Mouse (Mus musculus): Measurements from ENCODE around the gene Zfp229.
A peak's percentile ranks its signal among the peaks of the same experiment; 100 is the strongest.
"Not testable (repeated sequence)": the region's sequence is repeated elsewhere in the genome, so short reads cannot be mapped to it uniquely, and the experiment has no call there.

Gene Zfp229

DNA sequence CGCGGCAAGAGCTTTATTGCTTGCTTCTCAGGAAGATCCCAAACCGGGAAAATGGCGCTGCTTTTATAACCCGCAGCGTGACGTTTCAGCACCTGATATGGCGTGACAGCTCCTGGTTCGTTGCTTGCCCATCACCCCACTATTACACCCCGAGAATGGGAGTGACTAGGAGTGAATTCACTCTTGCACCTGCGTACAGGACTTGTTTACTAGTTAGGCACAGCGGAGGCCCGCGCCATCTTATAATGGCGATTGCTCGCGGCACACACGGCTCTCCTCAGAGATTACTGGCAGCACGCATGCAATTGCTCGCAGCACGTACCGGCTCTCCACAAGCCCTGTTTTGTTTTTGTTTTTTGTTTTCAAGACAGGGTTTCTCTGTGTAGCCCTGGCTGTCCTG, at the start of gene Zfp229:
TSS of gene Zfp229 (plus strand) at position 301 of the 400 bp plus-strand sequence.
- not testable (repeated sequence) for DNase-seq (ENCODE audit: low spot score)

DNA sequence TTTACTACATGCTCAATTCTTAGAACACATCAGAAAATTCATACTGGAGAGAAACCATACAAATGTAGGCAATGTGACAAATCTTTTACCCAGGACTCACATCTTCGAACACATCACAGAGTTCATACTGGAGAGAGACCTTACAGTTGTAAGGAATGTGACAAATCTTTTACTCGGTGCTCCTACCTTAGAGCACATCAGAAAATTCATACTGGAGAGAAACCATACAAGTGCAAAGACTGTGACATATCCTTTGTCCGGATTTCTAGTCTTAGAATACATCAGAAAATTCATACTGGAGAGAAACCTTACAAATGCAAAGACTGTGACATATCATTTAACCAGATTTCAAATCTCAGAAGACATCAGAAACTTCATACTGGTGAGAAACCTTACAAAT, 39.0 kb upstream of the Zfp229 start, which contains the start of gene Gm10226:
TSS of gene Gm10226 (plus strand) at position 301 of the 400 bp plus-strand sequence.
- no peak for DNase-seq (ENCODE audit: low spot score)

- no peak for DNase-seq (ENCODE audit: low spot score)
Measured at GRCm38 (mm10) chr17:21693342-21693741, 37.3 kb upstream of the Zfp229 start.

DNA sequence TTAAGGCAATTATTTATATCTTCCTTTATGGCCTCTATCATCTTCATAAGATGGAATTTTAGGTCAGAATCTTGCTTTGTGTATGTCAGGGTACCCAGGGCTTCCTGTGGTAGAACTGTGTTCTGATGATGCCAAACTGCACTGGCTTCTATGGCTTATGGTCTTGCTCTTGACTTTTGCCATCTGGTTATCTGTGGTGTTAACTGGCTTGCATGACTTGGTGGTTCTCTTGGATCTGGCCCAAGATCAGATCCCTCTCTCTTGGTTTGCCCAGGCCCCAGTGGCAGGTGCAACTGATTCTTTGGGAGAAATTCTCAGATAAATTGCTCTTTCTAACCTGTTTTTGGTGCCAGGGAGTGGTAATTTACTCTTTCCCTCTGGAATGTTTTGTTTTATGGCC, 34.5 kb upstream of the Zfp229 start:
- no peak for DNase-seq (ENCODE audit: low spot score)

DNA sequence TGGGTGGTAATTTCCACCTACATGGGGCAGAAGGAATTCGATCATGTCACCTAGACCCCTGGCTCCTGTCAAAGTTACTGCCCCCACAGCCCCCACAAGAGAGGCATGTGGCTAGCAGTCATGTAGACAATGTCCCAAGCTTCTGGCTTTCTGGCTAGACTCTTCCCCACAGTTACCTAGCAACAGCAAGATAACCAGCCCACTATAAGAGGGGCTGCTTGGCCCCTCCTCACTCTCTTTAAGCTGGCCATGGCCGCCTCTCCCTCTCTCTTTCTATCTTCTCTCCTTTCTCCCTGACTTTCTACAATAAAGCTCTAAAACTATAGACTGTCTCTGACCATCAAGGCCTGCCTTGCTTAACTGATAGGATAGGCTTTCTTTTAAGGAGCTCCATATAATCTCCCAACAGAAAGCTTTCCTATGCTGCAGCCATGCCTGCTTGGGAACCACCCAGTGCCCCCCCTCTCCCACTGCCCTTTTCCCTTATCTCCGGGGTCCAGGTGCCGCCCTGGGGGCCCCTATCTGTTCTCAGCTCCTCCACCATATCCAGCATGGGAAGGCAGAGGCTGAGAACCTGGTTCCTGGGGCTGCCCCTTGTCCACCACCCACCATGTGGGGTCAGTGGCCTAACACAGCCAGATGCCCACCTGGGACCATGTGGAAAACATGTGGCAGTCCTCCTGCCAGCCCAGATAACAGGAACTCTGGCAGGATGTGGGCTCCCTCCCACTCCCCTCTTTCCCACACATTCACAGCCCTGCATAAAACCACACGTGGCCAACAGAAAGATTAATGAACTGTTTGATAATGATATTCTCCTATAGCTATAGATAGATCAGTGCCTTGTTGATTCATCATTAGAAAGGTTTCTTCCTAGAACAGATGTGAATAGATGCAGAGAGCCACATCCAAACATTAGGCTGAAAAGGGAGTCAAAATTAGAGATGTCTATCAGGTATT, 28.0 kb upstream of the Zfp229 start:
- no peak for DNase-seq (ENCODE audit: low spot score)

GRCm38 (mm10) chr17:21703414-21703813, 27.2 kb upstream of the Zfp229 start:
- DNase-seq (ENCODE audit: low spot score) = no peak

DNA sequence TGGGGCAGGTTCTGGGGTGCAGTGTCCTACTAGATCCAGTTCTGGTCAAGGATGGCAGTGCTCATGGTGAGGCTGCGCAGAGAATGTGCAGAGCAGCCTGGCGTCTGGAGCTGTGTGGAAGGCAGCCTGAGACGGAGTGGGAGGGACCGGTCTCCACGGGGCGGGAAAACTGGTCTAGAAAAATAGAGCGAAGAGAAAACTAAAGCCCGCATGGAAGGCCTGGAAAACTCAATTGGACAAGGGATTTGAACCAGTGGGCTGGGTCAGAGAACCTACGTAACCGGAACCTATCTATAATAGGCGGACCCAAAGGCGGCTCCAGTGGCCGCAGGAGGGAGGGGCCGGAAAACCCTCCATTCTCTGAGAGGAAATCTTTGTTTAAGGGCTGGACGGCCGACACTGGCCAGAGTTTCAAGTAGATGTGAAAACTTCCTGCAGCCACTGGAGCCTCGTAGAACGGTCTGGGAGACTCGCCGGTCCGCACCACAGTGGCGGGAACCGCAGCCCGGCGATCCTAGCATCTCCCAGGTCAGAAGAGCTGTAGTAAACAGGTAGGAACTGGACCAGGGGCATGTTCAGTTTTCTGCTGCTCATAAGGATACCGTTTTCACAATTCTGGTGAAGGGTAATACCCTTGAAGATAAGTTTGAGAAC, 23.1 kb upstream of the Zfp229 start, which contains the start of gene Zfp760:
TSS of gene Zfp760 (plus strand) at position 399 of the 654 bp plus-strand sequence.
- DNase-seq (ENCODE audit: low spot score) = peak; percentile 79

DNA sequence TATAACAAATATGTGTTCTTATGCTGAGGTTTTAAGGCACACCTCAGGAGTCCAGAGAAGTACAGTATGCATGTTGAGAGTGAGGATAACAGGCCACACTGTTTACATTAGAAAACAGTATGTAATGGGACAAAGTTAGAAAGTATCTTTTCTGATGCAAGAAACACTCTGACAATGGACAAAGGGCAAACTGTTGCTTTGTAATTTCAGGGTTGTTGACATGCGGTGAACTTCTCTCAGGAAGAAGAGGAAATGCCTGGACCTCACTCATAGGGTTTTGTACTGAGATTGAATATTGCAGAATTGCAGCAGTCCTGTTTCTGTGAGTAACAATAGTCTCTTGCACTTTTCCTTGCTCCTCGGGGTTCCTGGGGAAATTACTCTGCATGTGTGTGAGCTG, 22.2 kb upstream of the Zfp229 start:
- no peak for DNase-seq (ENCODE audit: low spot score)

- DNase-seq (ENCODE audit: low spot score) = no peak
Measured at GRCm38 (mm10) chr17:21733049-21733448, 2.5 kb downstream of the Zfp229 start.

GRCm38 (mm10) chr17:21733529-21734031, 3.0 kb downstream of the Zfp229 start:
- peak; percentile 71 for DNase-seq (ENCODE audit: low spot score)

- DNase-seq (ENCODE audit: low spot score) = no peak
Measured at GRCm38 (mm10) chr17:21752791-21753190, 22.2 kb downstream of the Zfp229 start.

GRCm38 (mm10) chr17:21753342-21754208, 23.0 kb downstream of the Zfp229 start:
- peak; percentile 27 for DNase-seq (ENCODE audit: low spot score)

- no peak for DNase-seq (ENCODE audit: low spot score)
Measured at GRCm38 (mm10) chr17:21770336-21770735, 39.7 kb downstream of the Zfp229 start.

DNA sequence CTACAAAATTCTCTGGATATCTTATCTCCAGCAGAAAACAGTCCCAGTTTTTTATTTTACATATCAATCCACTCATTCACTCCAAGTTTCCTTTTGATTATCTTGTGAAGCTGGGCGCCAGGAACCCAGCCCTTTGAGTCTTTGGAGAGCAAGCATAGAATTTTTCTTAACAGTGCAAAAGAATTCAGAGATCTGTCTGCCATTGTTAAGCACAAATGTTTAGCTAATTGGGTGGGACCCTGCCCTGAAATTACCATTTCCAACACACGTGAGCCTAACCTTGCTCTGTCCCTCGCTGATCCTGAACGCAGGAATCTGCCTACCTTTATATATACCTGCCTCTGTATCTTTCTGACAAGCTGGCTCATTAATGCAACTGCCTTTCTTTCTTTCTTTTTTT, 61.7 kb downstream of the Zfp229 start:
- no peak for DNase-seq (ENCODE audit: low spot score)

DNA sequence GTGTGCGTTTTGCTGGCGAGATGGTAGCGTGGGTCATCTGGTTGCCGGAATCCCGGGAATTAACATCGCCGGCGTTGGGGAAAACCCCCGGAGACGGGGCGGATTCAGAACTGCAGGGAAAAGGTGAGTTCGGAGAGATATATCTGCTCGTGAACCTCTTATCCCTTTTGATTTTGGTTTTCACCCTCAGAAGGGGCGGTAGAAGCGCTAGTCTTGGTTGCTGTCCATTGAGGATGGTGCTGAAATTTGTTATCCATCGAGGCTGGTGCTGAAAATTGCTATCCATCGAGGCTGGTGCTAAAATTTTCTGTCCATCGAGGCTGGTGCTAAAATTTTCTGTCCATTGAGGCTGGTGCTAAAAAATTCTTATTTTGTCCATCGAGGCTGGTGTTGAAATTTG, 70.8 kb downstream of the Zfp229 start:
- not testable (repeated sequence) for DNase-seq (ENCODE audit: low spot score)
